Mouse (Mus musculus) yolk sac, embryonic 10.5 days (tissue): ENCODE measurements at regions not wholly inside any gene's neighbourhood (a gene's known extent, or its start where the extent isn't known, plus 50 kb on each side); places are given as distances from the start of the nearest gene placed in this dataset.

ENCODE experiments used
- DNase-seq: peaks from one replicate; pipeline ENCODE4 v3.0.0-alpha.2; 2017; ENCODE audit warnings: low spot score

DNA sequence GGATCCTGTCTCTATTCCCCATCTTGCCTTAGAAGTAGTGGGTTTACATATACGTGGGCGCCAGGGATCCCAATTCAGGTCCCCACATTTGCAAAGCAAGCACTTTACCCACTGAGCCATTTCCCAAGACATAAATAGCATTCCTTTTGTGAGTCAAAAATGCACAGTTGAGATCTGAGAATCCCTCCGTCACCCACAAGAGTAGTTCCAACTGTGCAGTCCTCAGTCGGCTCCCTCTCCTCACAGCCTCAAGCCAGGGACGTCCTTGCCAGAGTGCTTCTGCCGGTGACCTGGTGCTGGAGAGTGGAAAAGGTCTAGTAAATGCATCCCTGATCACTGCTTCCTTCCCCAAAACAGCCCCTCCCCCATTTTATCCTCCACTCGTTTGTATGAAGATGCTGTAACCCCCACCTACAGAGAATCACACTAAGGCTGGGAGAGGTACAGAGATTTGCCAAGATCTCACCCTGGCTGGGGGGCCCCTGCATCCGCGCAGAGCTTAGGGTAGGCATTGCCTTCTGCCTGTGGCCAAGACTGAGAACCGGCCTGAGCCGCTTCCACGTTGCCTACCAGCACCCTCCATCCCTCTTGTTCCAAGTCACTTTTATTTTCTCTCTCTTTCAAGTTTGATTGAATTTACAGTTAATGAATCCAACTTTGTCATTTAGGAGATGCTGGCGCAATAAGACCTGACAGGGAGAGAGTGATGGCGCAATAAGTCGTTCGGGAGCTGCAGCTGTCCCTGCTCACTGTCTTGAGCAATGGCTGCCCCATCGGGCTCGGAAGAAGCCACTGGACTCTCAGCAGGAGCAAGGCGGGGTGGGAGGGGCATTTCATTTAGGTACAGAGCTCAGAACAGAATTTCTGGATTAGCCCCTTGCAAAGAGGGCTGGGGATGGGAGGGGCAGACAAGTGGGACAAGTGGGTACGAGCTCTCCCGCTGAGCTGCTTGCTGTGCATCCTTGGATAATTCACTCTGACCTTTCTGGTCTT, 74.5 kb upstream of the Zfp618 start:
- DNase-seq = no peak

- no peak for DNase-seq
Measured at GRCm38 (mm10) chr4:62912891-62913290, 52.5 kb upstream of the Zfp618 start.
